Comparison of ENCODE assay signal across 31 mouse cellular contexts in the genomic region with DNA sequence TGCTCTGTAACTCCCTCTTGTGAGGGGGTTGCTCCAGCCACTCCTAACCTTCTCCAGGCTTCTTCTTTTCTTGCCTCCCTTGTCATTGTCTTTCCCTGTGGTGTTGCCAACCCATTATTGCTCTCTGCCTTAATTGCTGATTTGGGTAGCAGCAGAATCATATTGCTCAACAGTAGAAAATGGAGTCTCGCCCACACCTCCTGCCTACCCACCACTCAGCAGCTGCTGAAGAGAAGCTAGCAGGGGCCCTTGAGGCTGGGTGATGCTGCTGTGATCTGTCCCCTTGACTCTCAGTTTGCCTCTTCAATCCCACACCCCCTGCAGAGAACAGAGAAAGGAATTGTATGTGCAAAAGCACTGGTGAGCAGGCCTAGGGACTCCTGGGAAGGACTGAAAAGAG. TPM values are rescaled to one million over a fixed set of nuclear protein-coding genes. Genes with fewer than 3 reads are reported as not detected.
DNase-seq lines count a peak whose midpoint lies in the region; ATAC-seq lines count a peak whose summit lies in the region.
"Had no signal": no experiment of that assay in that cellular context is flagged by ENCODE, and none has a peak within 500 bp of the region (broad histone marks: within the 10 kb centered on the region; RNA-seq: fewer than 3 reads in every experiment).

No protein-coding gene starts in this region.

- no peaks in the 10 kb centered on the region for H3K27me3 ChIP-seq in forebrain, embryonic 14.5 days (replicated peaks; ENCODE audit: control insufficient read depth, insufficient read depth, low read length)
- no peaks in the 10 kb centered on the region for H3K27me3 ChIP-seq in forebrain, embryonic 10.5 days (ENCODE audit: poor library complexity, severe bottlenecking)
- no peaks in the 10 kb centered on the region for H3K27me3 ChIP-seq in midbrain, embryonic 13.5 days
- H3K27me3 ChIP-seq: embryonic facial prominence, embryonic 13.5 days; hindbrain, embryonic 12.5 days; intestine, embryonic 15.5 days; liver, embryonic 12.5 days had no signal

- no peak overlapping the region for H3K9ac ChIP-seq in forebrain, embryonic 14.5 days (ENCODE audit: low read length)
- no peak overlapping the region for H3K9ac ChIP-seq in midbrain, embryonic 13.5 days (replicated peaks)
- H3K9ac ChIP-seq: embryonic facial prominence, embryonic 13.5 days; hindbrain, embryonic 12.5 days; intestine, embryonic 15.5 days; liver, embryonic 12.5 days; liver, postnatal 0 days had no signal

- peaks cover 2% of the 10 kb centered on the region; the same call in 1 of the 2 replicates for H3K4me1 ChIP-seq in forebrain, embryonic 14.5 days (ENCODE audit: control insufficient read depth, insufficient read depth, low read length)
- H3K4me1 ChIP-seq in forebrain, embryonic 10.5 days: 0 out of 2 replicates have a peak, but pooled peaks cover 3% of the 10 kb centered on the region
- H3K4me1 ChIP-seq in midbrain, embryonic 13.5 days (replicated peaks): no peaks in the 10 kb centered on the region
- H3K4me1 ChIP-seq: embryonic facial prominence, embryonic 13.5 days; hindbrain, embryonic 12.5 days; intestine, embryonic 15.5 days; liver, embryonic 12.5 days; megakaryocyte, embryonic 14.5 days had no signal

- ATAC-seq in forebrain, embryonic 14.5 days: no peak
- no peak for ATAC-seq in midbrain, embryonic 13.5 days
- ATAC-seq: hindbrain, postnatal 0 days; intestine, embryonic 15.5 days; liver, embryonic 12.5 days; liver, postnatal 0 days had no signal

- DNase-seq in forebrain, embryonic 14.5 days (ENCODE audit: low spot score): no peak
- DNase-seq in forebrain, embryonic 10.5 days (ENCODE audit: extremely low spot score, low spot score): no peak
- peak; percentile 12 for DNase-seq in left cerebral cortex, adult 11 months (ENCODE audit: low spot score)
- DNase-seq in left cerebral cortex, postnatal 25 days (ENCODE audit: low spot score in 2 of 2): no peak
- peak; percentile 24 for DNase-seq in layer of hippocampus, adult 9-10 months (ENCODE audit: low spot score)
- no peak for DNase-seq in gastrocnemius, postnatal 36 days
- DNase-seq: adrenal gland, postnatal 10 days; cerebellum, adult 18-20 months; gastrocnemius, postnatal 25 days; heart, adult 18-20 months; heart, postnatal 36 days; kidney, adult 2 months; kidney, postnatal 36 days; liver, postnatal 0 days; lung, postnatal 4 days; midbrain, embryonic 14.5 days; retina, postnatal 1 day; thymus, adult 2 months; thymus, postnatal 36 days had no signal

- H3K27ac ChIP-seq in forebrain, embryonic 14.5 days (ENCODE audit: low read depth, low read length): 0 out of 2 replicates have a peak overlapping the region, but pooled peaks have one; percentile 15
- H3K27ac ChIP-seq in forebrain, embryonic 10.5 days: no peak overlapping the region
- no peak overlapping the region for H3K27ac ChIP-seq in midbrain, embryonic 13.5 days
- H3K27ac ChIP-seq: embryonic facial prominence, embryonic 13.5 days; hindbrain, embryonic 12.5 days; hindbrain, postnatal 0 days; intestine, embryonic 15.5 days; liver, embryonic 12.5 days; stomach, postnatal 0 days had no signal

- no peak overlapping the region for H3K4me2 ChIP-seq in forebrain, embryonic 14.5 days (ENCODE audit: low read length)
- H3K4me2 ChIP-seq in midbrain, embryonic 13.5 days (replicated peaks): no peak overlapping the region
- H3K4me2 ChIP-seq: embryonic facial prominence, embryonic 13.5 days; heart, embryonic 11.5 days; hindbrain, embryonic 12.5 days; intestine, embryonic 15.5 days; liver, embryonic 12.5 days had no signal

- WGBS in forebrain, embryonic 14.5 days: 83% methylated on average over 1 of the region's 1 CpGs
- WGBS in forebrain, embryonic 10.5 days: 73% methylated on average over 1 of the region's 1 CpGs
- 69% methylated on average over 1 of the region's 1 CpGs for WGBS in midbrain, embryonic 13.5 days

- no peaks in the 10 kb centered on the region for H3K9me3 ChIP-seq in forebrain, embryonic 14.5 days (replicated peaks; ENCODE audit: control insufficient read depth, low read length)
- no peaks in the 10 kb centered on the region for H3K9me3 ChIP-seq in forebrain, embryonic 10.5 days
- H3K9me3 ChIP-seq in midbrain, embryonic 13.5 days: no peaks in the 10 kb centered on the region
- H3K9me3 ChIP-seq: embryonic facial prominence, embryonic 13.5 days; G1E; hindbrain, embryonic 12.5 days; intestine, embryonic 15.5 days; liver, embryonic 12.5 days; megakaryocyte, embryonic 14.5 days had no signal

- intact Hi-C loops in left cerebral cortex, postnatal 25 days (cut with DNase I): no loop called here
- intact Hi-C loops in gastrocnemius, postnatal 36 days (cut with DNase I): no loop called here

- no peak overlapping the region for H3K4me3 ChIP-seq in forebrain, embryonic 14.5 days (ENCODE audit: low read depth, low read length)
- no peak overlapping the region for H3K4me3 ChIP-seq in forebrain, embryonic 10.5 days
- no peak overlapping the region for H3K4me3 ChIP-seq in midbrain, embryonic 13.5 days (replicated peaks)
- H3K4me3 ChIP-seq: embryonic facial prominence, embryonic 13.5 days; hindbrain, embryonic 12.5 days; intestine, embryonic 15.5 days; liver, embryonic 12.5 days; megakaryocyte, embryonic 14.5 days had no signal

- no peaks in the 10 kb centered on the region for H3K36me3 ChIP-seq in forebrain, embryonic 14.5 days (ENCODE audit: control insufficient read depth, insufficient read depth, low read length)
- H3K36me3 ChIP-seq in forebrain, embryonic 10.5 days (replicated peaks): no peaks in the 10 kb centered on the region
- no peaks in the 10 kb centered on the region for H3K36me3 ChIP-seq in midbrain, embryonic 13.5 days
- H3K36me3 ChIP-seq: embryonic facial prominence, embryonic 13.5 days; G1E; hindbrain, embryonic 12.5 days; intestine, embryonic 15.5 days; liver, embryonic 12.5 days had no signal

RNA-seq across cellular contexts. Expression of a gene that starts 37.9 kb away (rescaled TPM):
- polyA plus RNA-seq in forebrain, embryonic 14.5 days (2014; fragmentation: Nextera tagmentation; extraction: Ambion mirVana): 9.3 and 13.6 TPM in 2 replicates
- 0.52 and 0.65 TPM in 2 replicates for polyA plus RNA-seq in forebrain, embryonic 10.5 days (2016; fragmentation: Nextera tagmentation; extraction: Ambion mirVana)
- 100 to 1,000 TPM; 104 to 114 TPM for total RNA-seq in left cerebral cortex, postnatal 25 days (2021)
- total RNA-seq in gastrocnemius, postnatal 36 days (2021): 1 to 10 TPM; 1.5 to 2.9 TPM
- polyA plus RNA-seq in midbrain, embryonic 13.5 days (2015; fragmentation: Nextera tagmentation; extraction: Ambion mirVana): 12.7 and 13.1 TPM in 2 replicates
- total RNA-seq: common myeloid progenitor, adult 5-6 weeks; monocyte, adult 5-6 weeks had no signal
- polyA plus RNA-seq: G1E had no signal

Comparison
In these comparisons a context has a peak if more than half of its experiments do, and no peak if none do; other contexts are left out.
1. DNase-seq: peak in left cerebral cortex, adult 11 months (single experiment) and layer of hippocampus, adult 9-10 months (single experiment); none in forebrain, embryonic 14.5 days (single experiment), forebrain, embryonic 10.5 days (single experiment), left cerebral cortex, postnatal 25 days (0 of 2) and gastrocnemius, postnatal 36 days (0 of 2).